Mouse (Mus musculus): ENCODE measurements around the gene Atf3. TPM values are rescaled to one million over a fixed set of nuclear protein-coding genes. Genes with fewer than 3 reads are reported as not detected.

The Atf3 gene
- polyA plus RNA-seq, 1 experiment from 2014 or later = 5.6 TPM

GRCm38 (mm10) chr1:191203496-191203895, 14.3 kb downstream of the Atf3 start:
- H3K9ac ChIP-seq (ENCODE audit: low read depth, low read length) = no peak overlapping the region
- no peaks in the 10 kb centered on the region for H3K27me3 ChIP-seq (replicated peaks; ENCODE audit: control insufficient read depth, insufficient read depth, low read length)
- no peak overlapping the region for H3K4me3 ChIP-seq (ENCODE audit: low read length)
- H3K4me1 ChIP-seq (ENCODE audit: control insufficient read depth, insufficient read depth, low read length) = no peaks in the 10 kb centered on the region
- 52% methylated on average over 2 of the region's 2 CpGs for WGBS
- H3K27ac ChIP-seq (ENCODE audit: low read length) = no peak overlapping the region
- no peak overlapping the region for H3K4me2 ChIP-seq (ENCODE audit: low read depth, low read length)
- peak; percentile 80 for ATAC-seq
- H3K36me3 ChIP-seq (ENCODE audit: control insufficient read depth, insufficient read depth, low read length) = no peaks in the 10 kb centered on the region
- no peaks in the 10 kb centered on the region for H3K9me3 ChIP-seq (ENCODE audit: control insufficient read depth, low read length)

GRCm38 (mm10) chr1:191202208-191202952, 15.5 kb downstream of the Atf3 start:
- ATAC-seq = no peak
- H3K4me3 ChIP-seq (ENCODE audit: low read length) = no peak overlapping the region
- H3K27me3 ChIP-seq (replicated peaks; ENCODE audit: control insufficient read depth, insufficient read depth, low read length) = no peaks in the 10 kb centered on the region
- 83% methylated on average over 11 of the region's 11 CpGs for WGBS
- no peaks in the 10 kb centered on the region for H3K9me3 ChIP-seq (ENCODE audit: control insufficient read depth, low read length)
- no peak overlapping the region for H3K9ac ChIP-seq (ENCODE audit: low read depth, low read length)
- H3K27ac ChIP-seq (ENCODE audit: low read length) = no peak overlapping the region
- no peaks in the 10 kb centered on the region for H3K4me1 ChIP-seq (ENCODE audit: control insufficient read depth, insufficient read depth, low read length)
- no peaks in the 10 kb centered on the region for H3K36me3 ChIP-seq (ENCODE audit: control insufficient read depth, insufficient read depth, low read length)
- H3K4me2 ChIP-seq (ENCODE audit: low read depth, low read length) = no peak overlapping the region

GRCm38 (mm10) chr1:191200816-191201602, 16.8 kb downstream of the Atf3 start:
- ATAC-seq = no peak
- Histone ChIP-seq H3K9ac (ENCODE audit: low read depth, low read length) (no peak overlapping the region), H3K27me3 (replicated peaks; ENCODE audit: control insufficient read depth, insufficient read depth, low read length) (no peaks in the 10 kb centered on the region), H3K27ac (ENCODE audit: low read length) (no peak overlapping the region), H3K36me3 (ENCODE audit: control insufficient read depth, insufficient read depth, low read length) (no peaks in the 10 kb centered on the region), H3K4me1 (ENCODE audit: control insufficient read depth, insufficient read depth, low read length) (no peaks in the 10 kb centered on the region), H3K4me3 (ENCODE audit: low read length) (no peak overlapping the region), H3K9me3 (ENCODE audit: control insufficient read depth, low read length) (no peaks in the 10 kb centered on the region), H3K4me2 (ENCODE audit: low read depth, low read length) (no peak overlapping the region)
- 85% methylated on average over 9 of the region's 9 CpGs for WGBS

GRCm38 (mm10) chr1:191197916-191198315, 19.9 kb downstream of the Atf3 start:
- Histone ChIP-seq H3K4me3 (ENCODE audit: low read length) (no peak overlapping the region), H3K9me3 (ENCODE audit: control insufficient read depth, low read length) (no peaks in the 10 kb centered on the region), H3K27me3 (replicated peaks; ENCODE audit: control insufficient read depth, insufficient read depth, low read length) (no peaks in the 10 kb centered on the region), H3K4me1 (ENCODE audit: control insufficient read depth, insufficient read depth, low read length) (peaks cover 11% of the 10 kb centered on the region; the same call in 1 of the 2 replicates), H3K4me2 (ENCODE audit: low read depth, low read length) (no peak overlapping the region), H3K36me3 (ENCODE audit: control insufficient read depth, insufficient read depth, low read length) (no peaks in the 10 kb centered on the region), H3K27ac (ENCODE audit: low read length) (no peak overlapping the region), H3K9ac (ENCODE audit: low read depth, low read length) (no peak overlapping the region)
- 72% methylated on average over 7 of the region's 7 CpGs for WGBS
- ATAC-seq = no peak

GRCm38 (mm10) chr1:191196016-191196415, 21.8 kb downstream of the Atf3 start:
- Histone ChIP-seq H3K9ac (ENCODE audit: low read depth, low read length) (no peak overlapping the region), H3K4me1 (ENCODE audit: control insufficient read depth, insufficient read depth, low read length) (peaks cover 11% of the 10 kb centered on the region; the same call in 1 of the 2 replicates), H3K4me3 (ENCODE audit: low read length) (no peak overlapping the region), H3K4me2 (ENCODE audit: low read depth, low read length) (no peak overlapping the region), H3K27me3 (replicated peaks; ENCODE audit: control insufficient read depth, insufficient read depth, low read length) (0 out of 2 replicates have a peak, but pooled peaks cover 5% of the 10 kb centered on the region), H3K27ac (ENCODE audit: low read length) (no peak overlapping the region), H3K9me3 (ENCODE audit: control insufficient read depth, low read length) (no peaks in the 10 kb centered on the region), H3K36me3 (ENCODE audit: control insufficient read depth, insufficient read depth, low read length) (no peaks in the 10 kb centered on the region)
- WGBS = 92% methylated on average over 6 of the region's 6 CpGs
- ATAC-seq = no peak

GRCm38 (mm10) chr1:191193657-191194424, 24.0 kb downstream of the Atf3 start:
- 28% methylated on average over 14 of the region's 14 CpGs for WGBS
- Histone ChIP-seq H3K9me3 (ENCODE audit: control insufficient read depth, low read length) (no peaks in the 10 kb centered on the region), H3K4me3 (ENCODE audit: low read length) (peak overlapping the region; percentile 9), H3K36me3 (ENCODE audit: control insufficient read depth, insufficient read depth, low read length) (no peaks in the 10 kb centered on the region), H3K4me1 (ENCODE audit: control insufficient read depth, insufficient read depth, low read length) (peaks cover 11% of the 10 kb centered on the region; the same call in 1 of the 2 replicates), H3K4me2 (ENCODE audit: low read depth, low read length) (peak overlapping the region; percentile 34), H3K27ac (ENCODE audit: low read length) (peak overlapping the region; percentile 44), H3K27me3 (replicated peaks; ENCODE audit: control insufficient read depth, insufficient read depth, low read length) (peaks cover 5% of the 10 kb centered on the region; the same call in 1 of the 2 replicates), H3K9ac (ENCODE audit: low read depth, low read length) (no peak overlapping the region)
- peak; percentile 77 for ATAC-seq

- Histone ChIP-seq H3K4me3 (ENCODE audit: low read length) (no peak overlapping the region), H3K4me2 (ENCODE audit: low read depth, low read length) (no peak overlapping the region), H3K27ac (ENCODE audit: low read length) (no peak overlapping the region), H3K27me3 (replicated peaks; ENCODE audit: control insufficient read depth, insufficient read depth, low read length) (peaks cover 13% of the 10 kb centered on the region), H3K9ac (ENCODE audit: low read depth, low read length) (no peak overlapping the region), H3K9me3 (ENCODE audit: control insufficient read depth, low read length) (no peaks in the 10 kb centered on the region), H3K36me3 (ENCODE audit: control insufficient read depth, insufficient read depth, low read length) (no peaks in the 10 kb centered on the region), H3K4me1 (ENCODE audit: control insufficient read depth, insufficient read depth, low read length) (peaks cover 11% of the 10 kb centered on the region; the same call in 1 of the 2 replicates)
- 87% methylated on average over 6 of the region's 6 CpGs for WGBS
- no peak for ATAC-seq
Observed at GRCm38 (mm10) chr1:191192751-191193150, 25.1 kb downstream of the Atf3 start.

GRCm38 (mm10) chr1:191192213-191192612, 25.6 kb downstream of the Atf3 start:
- Histone ChIP-seq H3K27ac (ENCODE audit: low read length) (no peak overlapping the region), H3K9me3 (ENCODE audit: control insufficient read depth, low read length) (no peaks in the 10 kb centered on the region), H3K4me1 (ENCODE audit: control insufficient read depth, insufficient read depth, low read length) (peaks cover 11% of the 10 kb centered on the region; the same call in 1 of the 2 replicates), H3K36me3 (ENCODE audit: control insufficient read depth, insufficient read depth, low read length) (no peaks in the 10 kb centered on the region), H3K4me2 (ENCODE audit: low read depth, low read length) (no peak overlapping the region), H3K9ac (ENCODE audit: low read depth, low read length) (no peak overlapping the region), H3K27me3 (replicated peaks; ENCODE audit: control insufficient read depth, insufficient read depth, low read length) (peaks cover 18% of the 10 kb centered on the region), H3K4me3 (ENCODE audit: low read length) (no peak overlapping the region)
- no peak for ATAC-seq
- 56% methylated on average over 6 of the region's 6 CpGs for WGBS
